Mouse (Mus musculus) stomach, postnatal 0 days (tissue): ENCODE data around the gene Fst.

ENCODE experiments used
- CTCF ChIP-seq: IDR thresholded peaks from 2 replicates; pipeline ENCODE4 v1.5.1; 2016; ENCODE audit warnings: antibody characterized with exemption, low read depth, mild to moderate bottlenecking, moderate library complexity
- EP300 ChIP-seq: optimal IDR thresholded peaks from 2 replicates; pipeline ENCODE3; 2016; ENCODE audit warnings: antibody characterized with exemption

GRCm38 (mm10) chr13:114406866-114407265 lies 51.9 kb downstream of the Fst start:
- no peak for TF ChIP-seq CTCF
- no peak for TF ChIP-seq EP300
